Mouse (Mus musculus) liver, postnatal 0 days (tissue): ENCODE results near the gene Hrasls.

Experiments used
- CTCF ChIP-seq: sonication (generic); IDR thresholded peaks from 2 replicates; pipeline ENCODE4 v1.5.1; 2016; ENCODE audit warnings: antibody characterized with exemption, low read depth
- EP300 ChIP-seq: IDR thresholded peaks from 2 replicates; pipeline ENCODE4 v1.6.1; 2016; ENCODE audit warnings: antibody characterized with exemption, low read depth, mild to moderate bottlenecking

DNA sequence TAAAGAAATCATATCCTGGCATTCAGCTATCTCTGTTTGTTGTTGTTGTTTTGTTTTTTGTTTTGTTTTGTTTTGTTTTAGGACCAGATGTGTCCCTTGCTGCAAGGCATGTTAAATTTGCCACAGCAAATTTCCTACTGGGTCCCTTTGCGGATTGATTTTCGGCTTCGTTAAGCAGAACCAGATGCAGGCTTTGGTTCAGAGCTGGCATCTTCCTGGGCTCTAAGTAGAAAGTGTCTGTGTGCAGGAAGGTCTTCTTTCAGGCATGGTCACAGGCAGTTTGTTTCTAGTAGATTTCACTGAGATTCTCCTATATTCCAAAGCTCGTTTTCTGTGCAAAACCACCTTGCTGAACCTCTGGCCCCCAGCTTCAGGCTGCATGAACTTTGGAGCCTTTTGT, 42.4 kb upstream of the Hrasls start:
- TF ChIP-seq CTCF (no peak), EP300 (no peak)
